9 mouse cellular contexts compared by ENCODE assay signal in genomic region chr5:53505751-53506150, GRCm38 (mm10).
"Had no signal": no experiment of that assay in that cellular context is flagged by ENCODE, and none has a peak within 500 bp of the region (broad histone marks: within the 10 kb centered on the region; RNA-seq: fewer than 3 reads in every experiment).

No protein-coding gene starts in this region.

- DNase-seq: lung, adult 18-20 months; lung, embryonic 14.5 days; lung, postnatal 10 days; lung, postnatal 4 days; midbrain, embryonic 14.5 days; right cerebral cortex, postnatal 14 days; thymus, adult 2 months; thymus, postnatal 25 days; thymus, postnatal 4 days had no signal
